Mouse (Mus musculus) megakaryocyte-erythroid progenitor cell, adult 5-6 weeks (primary cell): ENCODE measurements around the gene Olfr464. TPM values are rescaled to one million over a fixed set of nuclear protein-coding genes. Genes with fewer than 3 reads are reported as not detected.
"Not testable (repeated sequence)": the region's sequence is repeated elsewhere in the genome, so short reads cannot be mapped to it uniquely, and the experiment has no call there.

ENCODE experiments used
- ATAC-seq: replicated peaks from 2 replicates; pipeline ENCODE4 v1.8.0; 2016; ENCODE audit warnings: mild to moderate bottlenecking, inconsistent platforms; ENCODE audit not compliant: severe bottlenecking, poor library complexity, low FRiP score, low TSS enrichment
- total RNA-seq, 2 experiments: library from RNA; stranded (forward) in 1 of 2; stranded (reverse) in 1 of 2; fragments of 200-1000, 215-1000 nt in 1 of 2; fragments of >200 nt in 1 of 2; fragmentation: Nextera tagmentation in 1 of 2; gene quantifications; 2 replicates each; pipeline ENCODE4 v1.2.3; 2014 to 2017

The Olfr464 gene
- total RNA-seq, 2 experiments from 2014 or later: not detected

DNA sequence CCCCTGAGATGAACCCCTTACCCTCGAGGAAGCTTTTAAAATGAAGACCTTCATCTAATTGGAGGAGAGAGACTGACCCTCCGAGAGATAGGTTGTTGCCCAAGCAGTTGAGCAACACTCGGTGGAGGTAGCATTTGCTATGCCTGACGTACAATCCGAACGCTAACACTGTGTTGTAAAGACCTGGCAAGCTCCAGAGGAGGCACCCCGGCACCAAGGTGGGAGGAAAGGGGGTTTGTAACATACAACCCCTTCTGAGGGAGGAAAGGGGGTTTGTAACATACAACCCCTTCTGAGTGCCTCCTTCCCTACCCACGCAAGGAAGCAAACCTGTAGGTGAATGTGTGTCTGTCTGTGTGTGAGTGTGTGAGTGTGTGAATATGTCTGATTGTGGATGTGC is 49.0 kb downstream of the Olfr464 start:
- no peak for ATAC-seq

DNA sequence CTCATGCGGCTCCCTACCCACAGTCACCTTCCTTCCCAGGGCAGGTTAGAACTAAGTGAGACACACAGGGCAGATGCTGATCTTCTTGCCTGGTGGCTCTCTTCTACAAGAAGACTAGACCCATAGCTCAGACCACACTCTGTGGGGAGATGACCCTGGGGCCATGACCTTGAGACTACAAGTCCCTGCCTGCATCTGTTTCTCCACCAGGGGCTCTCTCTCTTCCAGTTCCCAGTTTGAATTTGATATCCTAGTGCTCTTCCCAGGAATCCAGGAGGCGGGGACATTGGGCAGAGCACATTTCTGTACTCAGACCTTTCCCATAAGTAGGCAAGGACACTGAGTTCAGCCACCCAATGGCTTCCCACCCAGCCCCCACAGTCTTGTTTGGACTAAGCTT is 50.7 kb downstream of the Olfr464 start:
- ATAC-seq: no peak

DNA sequence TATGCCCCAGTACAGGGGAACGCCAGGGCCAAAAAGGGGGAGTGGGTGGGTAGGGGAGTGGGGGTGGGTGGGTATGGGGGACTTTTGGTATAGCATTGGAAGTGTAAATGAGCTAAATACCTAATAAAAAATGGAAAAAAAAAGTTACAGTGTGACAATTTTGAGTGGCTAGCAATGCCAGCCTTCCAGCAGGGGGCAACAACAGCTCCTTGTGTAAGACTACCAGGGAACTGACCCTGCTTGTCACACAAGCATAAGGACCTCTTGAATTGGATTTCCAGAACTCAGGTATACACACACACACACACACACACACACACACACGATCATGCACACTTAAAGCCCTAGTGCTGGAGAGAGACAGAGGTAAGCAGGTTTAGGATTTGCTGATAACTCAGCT is 53.9 kb downstream of the Olfr464 start:
- ATAC-seq: not testable (repeated sequence)

Other genes starting within 250 kb of the Olfr464 start
- 146 and 192 TPM in 2 replicates for gene Supt4a, start 183.4 kb downstream of the Olfr464 start, total RNA-seq (2014; fragmentation: Nextera tagmentation)
- gene Supt4a, start 183.4 kb downstream of the Olfr464 start, total RNA-seq (2017): 55.2 and 75.2 TPM in 2 replicates
- gene Tspoap1, start 160.4 kb downstream of the Olfr464 start, total RNA-seq (2014; fragmentation: Nextera tagmentation): 5.5 and 20.3 TPM in 2 replicates
- 3.5 and 5.4 TPM in 2 replicates for gene Tspoap1, start 160.4 kb downstream of the Olfr464 start, total RNA-seq (2017)
- 7.9 TPM in 1 of 2 replicates, not detected in the other for gene Mpo, start 127.4 kb downstream of the Olfr464 start, total RNA-seq (2014; fragmentation: Nextera tagmentation)
- 7.6 and 31.9 TPM in 2 replicates for gene Mpo, start 127.4 kb downstream of the Olfr464 start, total RNA-seq (2017)
- gene Lpo, start 92.7 kb downstream of the Olfr464 start, total RNA-seq (2014; fragmentation: Nextera tagmentation): not detected in 2 replicates
- not detected in 2 replicates for gene Lpo, start 92.7 kb downstream of the Olfr464 start, total RNA-seq (2017)
- 4.3 and 6.8 TPM in 2 replicates for gene Mks1, start 67.8 kb downstream of the Olfr464 start, total RNA-seq (2014; fragmentation: Nextera tagmentation)
- gene Mks1, start 67.8 kb downstream of the Olfr464 start, total RNA-seq (2017): 2.4 and 8.4 TPM in 2 replicates
- not detected in 2 replicates for gene Epx, start 45.4 kb downstream of the Olfr464 start, total RNA-seq (2014; fragmentation: Nextera tagmentation)
- 3.9 TPM in 1 of 2 replicates, not detected in the other for gene Epx, start 45.4 kb downstream of the Olfr464 start, total RNA-seq (2017)
- not detected in 2 replicates for gene Olfr462, start 28.7 kb downstream of the Olfr464 start, total RNA-seq (2014; fragmentation: Nextera tagmentation)
- not detected in 2 replicates for gene Olfr462, start 28.7 kb downstream of the Olfr464 start, total RNA-seq (2017)
- not detected in 2 replicates for gene Olfr463, start 23.6 kb downstream of the Olfr464 start, total RNA-seq (2014; fragmentation: Nextera tagmentation)
- not detected in 2 replicates for gene Olfr463, start 23.6 kb downstream of the Olfr464 start, total RNA-seq (2017)
- 18.4 and 30.2 TPM in 2 replicates for gene Dynll2, start 66.6 kb upstream of the Olfr464 start, total RNA-seq (2014; fragmentation: Nextera tagmentation)
- gene Dynll2, start 66.6 kb upstream of the Olfr464 start, total RNA-seq (2017): 9.6 and 26.7 TPM in 2 replicates
- 304 and 315 TPM in 2 replicates for gene Srsf1, start 126.4 kb upstream of the Olfr464 start, total RNA-seq (2014; fragmentation: Nextera tagmentation)
- gene Srsf1, start 126.4 kb upstream of the Olfr464 start, total RNA-seq (2017): 750 and 793 TPM in 2 replicates
- 30.9 and 35.9 TPM in 2 replicates for gene Vezf1, start 147.3 kb upstream of the Olfr464 start, total RNA-seq (2014; fragmentation: Nextera tagmentation)
- 14.2 and 24.7 TPM in 2 replicates for gene Vezf1, start 147.3 kb upstream of the Olfr464 start, total RNA-seq (2017)
- gene Cuedc1, start 177.1 kb upstream of the Olfr464 start, total RNA-seq (2014; fragmentation: Nextera tagmentation): 1.7 and 2.3 TPM in 2 replicates
- gene Cuedc1, start 177.1 kb upstream of the Olfr464 start, total RNA-seq (2017): 0.19 and 2.8 TPM in 2 replicates